Mouse (Mus musculus): Measurements from ENCODE around the gene Gm17482.

GRCm38 (mm10) chr6:115225519-115225918 lies 1.6 kb upstream of the Gm17482 start:
- TF ChIP-seq POLR2A (IDR thresholded peaks at IDR 0.05; ENCODE audit: extremely low read depth, insufficient read depth, low read length) (no peak), CTCF (IDR thresholded peaks at IDR 0.05; ENCODE audit: extremely low read depth, insufficient read depth, low read length) (no peak)

Measured in cortical plate, adult 2 months (tissue).